Mouse (Mus musculus) embryonic facial prominence, embryonic 10.5 days (tissue): Measurements from ENCODE around the gene Nop56. TPM values are rescaled to one million over a fixed set of nuclear protein-coding genes. Genes with fewer than 3 reads are reported as not detected.

Experiments
- DNase-seq: peaks from one replicate; pipeline ENCODE4 v3.0.0-alpha.2; 2017; ENCODE audit warnings: low spot score
- H3K27ac ChIP-seq: fragments of 300-500 bp; sonication (generic); replicated peaks from 2 replicates; pipeline ENCODE4 v1.5.1; 2016; ENCODE audit warnings: mild to moderate bottlenecking
- H3K27me3 ChIP-seq: fragments of 300-500 bp; sonication (generic); replicated peaks from 2 replicates; pipeline ENCODE4 v1.6.1; 2016; ENCODE audit warnings: low read depth, mild to moderate bottlenecking; ENCODE audit not compliant: poor library complexity, severe bottlenecking
- H3K36me3 ChIP-seq: fragments of 300-500 bp; sonication (generic); replicated peaks from 2 replicates; pipeline ENCODE4 v1.6.1; 2016; ENCODE audit warnings: mild to moderate bottlenecking, moderate library complexity
- H3K4me1 ChIP-seq: fragments of 300-500 bp; sonication (generic); 2 replicates; pipeline ENCODE4 v1.6.1; 2016
- H3K4me3 ChIP-seq: fragments of 300-500 bp; sonication (generic); 2 replicates; pipeline ENCODE4 v1.5.1; 2016; ENCODE audit warnings: mild to moderate bottlenecking, moderate library complexity
- H3K9me3 ChIP-seq: fragments of 300-500 bp; sonication (generic); 2 replicates; pipeline ENCODE4 v1.6.1; 2016; ENCODE audit warnings: mild to moderate bottlenecking
- WGBS: fragments of 180-500 bp; shearing (Covaris S2); methylation state at CpG from one replicate; pipeline ENCODE4 v1.1.7; 2016; 5-methylcytosine and 5-hydroxymethylcytosine counted together
- polyA plus RNA-seq: library from polyadenylated mRNA; unstranded; fragments of >200 nt; fragmentation: Nextera tagmentation; extraction: Ambion mirVana; gene quantifications from 2 replicates; pipeline ENCODE4 v1.2.1, GENCODE M21; 2016

Nop56 gene
- polyA plus RNA-seq, 1 experiment from 2014 or later = 471 TPM

- peaks cover 66% of the 10 kb centered on the region for H3K27me3 ChIP-seq
Observed at GRCm38 (mm10) chr2:130297580-130297979, 23.4 kb downstream of the Nop56 start.

DNA sequence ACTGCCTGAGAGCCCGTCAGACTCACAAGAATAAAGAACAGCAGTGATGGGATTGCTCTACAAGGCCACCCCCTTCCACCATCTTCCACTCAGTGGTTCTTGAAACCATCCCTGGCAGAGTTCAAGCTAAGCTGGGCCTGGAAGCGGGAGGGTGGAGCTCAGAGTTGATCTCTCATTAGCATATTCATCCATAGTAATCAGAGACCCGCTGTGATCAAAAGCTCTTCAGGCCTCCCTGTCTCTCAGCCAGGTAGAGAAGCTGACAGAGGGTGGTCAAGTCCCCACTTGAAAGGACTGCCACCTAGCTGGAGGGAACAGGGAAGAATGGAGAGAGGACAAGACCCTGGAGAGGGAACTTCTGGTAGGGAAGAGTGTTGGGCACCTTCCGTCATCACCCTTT lies 28.8 kb downstream of the Nop56 start:
- Histone ChIP-seq H3K27ac (no peak overlapping the region), H3K9me3 (no peaks in the 10 kb centered on the region), H3K4me1 (no peaks in the 10 kb centered on the region; the same call in 1 of the 2 replicates), H3K36me3 (peaks cover 29% of the 10 kb centered on the region), H3K4me3 (no peak overlapping the region), H3K27me3 (peaks cover 15% of the 10 kb centered on the region)
- DNase-seq = no peak
- 33% methylated on average over 4 of the region's 4 CpGs for WGBS

More at GRCm38 (mm10) chr2:130297580-130297979, 23.4 kb downstream of the Nop56 start:
- Histone ChIP-seq H3K36me3 (peaks cover 7% of the 10 kb centered on the region; the same call in 1 of the 2 replicates), H3K27ac (no peak overlapping the region), H3K4me1 (peaks cover 45% of the 10 kb centered on the region), H3K4me3 (no peak overlapping the region), H3K9me3 (no peaks in the 10 kb centered on the region)
- DNase-seq = no peak
- WGBS = 81% methylated on average over 9 of the region's 9 CpGs

GRCm38 (mm10) chr2:130327057-130327456 lies 52.8 kb downstream of the Nop56 start:
- H3K27me3 ChIP-seq = no peaks in the 10 kb centered on the region
- no peaks in the 10 kb centered on the region for H3K36me3 ChIP-seq
- WGBS = 71% methylated on average over 1 of the region's 1 CpGs

More at GRCm38 (mm10) chr2:130327057-130327456, 52.8 kb downstream of the Nop56 start:
- H3K4me3 ChIP-seq = no peak overlapping the region
- no peaks in the 10 kb centered on the region for H3K4me1 ChIP-seq
- no peak overlapping the region for H3K27ac ChIP-seq
- DNase-seq = no peak
- no peaks in the 10 kb centered on the region for H3K9me3 ChIP-seq

Other genes starting within 250 kb of the Nop56 start
- gene Tgm6, start 162.0 kb upstream of the Nop56 start, polyA plus RNA-seq = not detected in 2 replicates
- gene Snrpb, start 95.0 kb upstream of the Nop56 start, polyA plus RNA-seq = 898 and 946 TPM in 2 replicates
- not detected in 2 replicates for gene Tmc2, start 79.2 kb upstream of the Nop56 start, polyA plus RNA-seq
- 126 TPM in 2 replicates for gene Idh3b, start 10.1 kb downstream of the Nop56 start, polyA plus RNA-seq
- 0.80 and 0.82 TPM in 2 replicates for gene Ebf4, start 20.7 kb downstream of the Nop56 start, polyA plus RNA-seq
- gene Cpxm1, start 123.1 kb downstream of the Nop56 start, polyA plus RNA-seq = 63.6 and 69.7 TPM in 2 replicates
- 0.08 TPM in 1 of 2 replicates, not detected in the other for gene Gm28372, start 130.8 kb downstream of the Nop56 start, polyA plus RNA-seq
- not detected in 2 replicates for gene 1700020A23Rik, start 130.8 kb downstream of the Nop56 start, polyA plus RNA-seq
- not detected in 2 replicates for gene Tmem239, start 132.0 kb downstream of the Nop56 start, polyA plus RNA-seq
- 112 and 122 TPM in 2 replicates for gene Vps16, start 149.9 kb downstream of the Nop56 start, polyA plus RNA-seq
- 13.9 and 14.0 TPM in 2 replicates for gene Pced1a, start 150.3 kb downstream of the Nop56 start, polyA plus RNA-seq
- gene Ptpra, start 175.8 kb downstream of the Nop56 start, polyA plus RNA-seq = 81.1 and 82.7 TPM in 2 replicates